Mouse (Mus musculus) left cerebral cortex, postnatal 10 days (tissue): ENCODE measurements around the gene Ankrd6. TPM values are rescaled to one million over a fixed set of nuclear protein-coding genes. Genes with fewer than 3 reads are reported as not detected.

Source experiments
- DNase-seq, 2 experiments: peaks; one replicate each; pipeline ENCODE4 v3.0.0; 2021 to 2022; ENCODE audit warnings: low spot score in 2 of 2, mixed read lengths in 1 of 2; ENCODE audit errors: extremely low spot score in 1 of 2
- intact Hi-C: fragments of 180-260 bp; cut with DNase I; formaldehyde crosslinking; loops from one replicate; pipeline ENCODE4 v1.15.1; 2025
- total RNA-seq, 2 experiments: library from RNA; stranded (reverse); gene quantifications; 2 replicates each; pipeline ENCODE4 v1.2.3; 2021

Ankrd6 gene
- total RNA-seq, 2 experiments from 2014 or later: 23.1 to 25.3 TPM

DNA sequence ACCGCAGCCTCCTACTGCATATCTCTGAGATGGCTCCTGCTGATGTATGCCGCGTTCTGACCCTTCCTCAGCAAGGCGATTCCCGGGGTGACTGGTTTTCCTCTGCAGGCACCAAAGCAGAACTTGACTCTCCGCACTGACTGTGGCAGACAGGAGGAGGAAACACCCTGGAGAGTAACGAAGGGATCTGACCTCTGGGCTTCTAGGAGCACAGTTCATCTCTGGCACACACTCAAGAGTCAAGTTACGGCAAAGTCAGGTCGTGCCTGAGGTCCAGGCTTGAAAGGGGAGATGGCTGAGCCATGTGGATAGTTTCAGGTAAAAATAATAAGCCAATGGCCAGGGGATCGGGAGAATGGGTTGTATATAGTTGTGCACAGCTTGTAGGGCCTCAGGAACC is 121.3 kb downstream of the Ankrd6 start:
- intact Hi-C loops: no loop called here
- no peak for DNase-seq

DNA sequence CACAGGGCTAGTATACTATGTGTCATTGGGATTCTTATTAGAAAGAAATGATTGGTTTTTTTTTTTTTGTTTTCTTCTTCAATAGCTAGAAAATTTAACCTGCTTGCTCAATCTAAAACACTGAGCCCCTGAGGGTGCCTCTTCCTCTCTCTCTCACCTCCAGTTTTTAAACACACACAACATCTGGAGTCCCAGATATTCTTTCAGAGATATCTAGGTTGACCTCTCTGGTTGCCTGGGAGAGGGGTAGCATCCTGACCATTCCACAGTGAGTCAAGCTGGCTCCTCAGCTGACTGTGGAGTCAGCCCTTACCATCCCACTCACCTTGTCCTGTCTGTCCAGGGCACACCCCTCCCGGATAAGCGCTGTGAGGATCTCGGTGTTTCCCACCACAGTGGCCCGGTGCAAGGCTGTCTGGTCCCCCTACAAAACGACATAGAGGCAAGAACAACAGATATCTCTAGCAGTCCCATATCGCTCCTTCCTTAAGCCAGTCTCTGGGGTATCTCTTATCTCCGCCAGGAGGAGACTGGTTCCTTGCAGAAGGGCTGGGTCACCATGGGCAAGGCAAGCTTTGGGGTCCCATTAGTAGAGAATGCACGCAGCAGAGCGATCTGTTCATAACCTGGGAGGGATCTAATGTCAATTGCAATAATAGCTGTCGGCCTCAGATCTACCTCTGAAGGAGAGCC is 122.1 kb downstream of the Ankrd6 start:
- no peak for DNase-seq
- intact Hi-C loops: no loop called here

DNA sequence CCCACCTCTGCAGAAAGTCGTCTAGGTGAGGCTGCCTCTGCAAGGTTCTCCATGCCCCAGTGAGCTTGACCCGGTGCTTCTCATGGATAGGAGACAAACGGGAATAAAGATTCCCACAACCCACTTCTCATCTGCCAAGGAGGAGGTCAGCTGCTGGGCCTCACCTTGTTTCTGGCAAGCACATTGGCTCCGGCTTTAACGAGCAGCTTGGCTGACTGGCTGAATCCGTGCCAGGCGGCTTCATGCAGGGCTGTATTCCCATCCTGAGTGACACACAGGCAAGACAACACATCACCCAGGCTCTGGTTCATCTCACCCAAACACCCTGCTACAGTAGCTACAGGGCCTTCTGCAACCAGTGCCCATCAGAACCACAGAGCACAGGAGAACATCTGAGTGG is 123.7 kb downstream of the Ankrd6 start:
- peak; percentile 10 to 60 for DNase-seq

DNA sequence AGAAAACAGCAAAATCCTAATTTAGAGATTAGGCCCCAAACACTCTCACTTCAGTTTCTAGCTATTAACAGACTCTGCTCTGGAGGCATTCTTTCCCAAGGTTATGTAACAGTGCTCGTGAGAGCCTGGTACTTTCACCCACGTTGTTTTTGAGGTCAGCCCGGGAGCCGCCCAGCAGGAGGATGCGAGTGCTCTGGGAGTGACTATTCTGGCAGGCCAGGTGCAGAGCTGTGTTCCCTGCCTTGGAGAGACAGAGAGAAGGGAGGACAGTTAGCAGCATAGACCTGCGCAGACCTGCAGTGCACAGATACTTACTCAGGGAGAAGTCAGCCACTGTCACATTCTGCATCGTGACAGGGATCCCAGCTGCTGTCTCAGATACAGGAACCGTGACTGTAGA is 126.4 kb downstream of the Ankrd6 start:
- intact Hi-C loops: no loop called here
- DNase-seq: no peak

More for the DNA sequence above, 123.7 kb downstream of the Ankrd6 start:
- intact Hi-C loops: no loop called here

DNA sequence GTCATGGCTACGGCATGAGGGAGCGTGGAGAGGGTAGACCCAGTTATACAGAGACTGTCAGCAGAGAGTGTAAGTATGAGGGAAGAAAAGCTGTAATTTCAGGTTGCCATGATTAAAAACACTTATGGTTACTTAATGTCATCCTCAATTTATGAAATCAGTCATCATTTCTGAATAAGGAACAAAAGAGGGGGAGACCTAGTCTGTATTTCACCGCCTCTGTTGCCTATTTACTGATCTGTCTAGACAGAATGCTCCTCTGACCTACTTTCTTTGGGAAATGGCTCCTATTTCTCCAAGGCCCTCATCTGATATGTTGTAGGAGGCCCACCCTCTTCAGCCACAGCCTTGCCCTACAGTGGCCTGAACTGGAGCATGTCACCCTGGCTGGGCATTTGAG is 130.0 kb downstream of the Ankrd6 start:
- no peak for DNase-seq
- intact Hi-C loops: no loop called here

DNA sequence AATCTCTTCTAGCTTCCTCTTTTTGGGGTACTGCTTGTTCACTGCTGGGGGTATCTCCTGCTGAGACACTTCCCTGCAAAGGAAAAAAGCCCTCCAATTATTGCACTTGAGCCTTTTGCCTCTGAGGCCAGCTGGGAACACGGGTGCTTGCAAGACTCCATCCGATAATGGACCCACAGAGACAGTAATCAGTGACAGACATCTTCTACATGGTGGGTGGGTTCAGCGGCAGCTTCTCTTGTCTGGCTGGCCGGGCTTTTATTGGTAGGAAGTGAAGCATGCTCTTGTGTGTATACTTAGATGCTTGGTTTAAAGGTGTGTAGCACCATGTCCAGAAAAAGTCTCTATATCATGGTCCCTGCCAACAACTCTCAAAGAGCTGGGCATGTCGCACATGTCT is 133.2 kb downstream of the Ankrd6 start:
- no peak for DNase-seq
- intact Hi-C loops: no loop called here

DNA sequence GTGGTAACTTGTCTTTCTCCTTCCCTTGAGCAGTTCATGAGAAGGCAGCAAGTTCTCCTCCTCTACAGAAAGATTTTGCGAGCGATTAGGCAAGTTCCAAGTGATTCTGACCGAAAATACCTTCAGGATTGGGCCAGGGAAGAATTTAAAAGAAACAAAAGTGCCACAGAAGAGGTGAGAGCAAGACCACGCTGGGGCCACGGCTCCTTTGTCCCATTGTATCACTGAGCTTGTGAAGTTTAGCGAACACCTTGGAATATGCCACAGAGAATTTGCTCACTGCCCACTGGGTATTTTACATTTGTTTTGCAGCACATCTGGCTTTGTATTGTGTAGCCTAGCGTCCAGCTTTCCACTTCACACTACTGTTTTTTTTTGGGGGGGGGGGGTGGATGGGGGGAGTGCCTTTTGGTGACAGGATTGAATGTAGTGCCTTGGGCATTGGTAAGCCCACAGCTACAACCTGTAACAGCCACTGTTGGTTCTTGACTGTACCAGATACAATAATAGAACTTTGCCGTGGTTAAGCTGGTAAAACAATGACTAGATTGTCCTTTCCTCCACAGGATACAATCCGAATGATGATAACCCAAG is 150.0 kb downstream of the Ankrd6 start:
- intact Hi-C loops: loop anchor here (2.0 kb wide), 1 partner anchor 150 kb away; the partner anchor contains the start of gene Ankrd6

DNA sequence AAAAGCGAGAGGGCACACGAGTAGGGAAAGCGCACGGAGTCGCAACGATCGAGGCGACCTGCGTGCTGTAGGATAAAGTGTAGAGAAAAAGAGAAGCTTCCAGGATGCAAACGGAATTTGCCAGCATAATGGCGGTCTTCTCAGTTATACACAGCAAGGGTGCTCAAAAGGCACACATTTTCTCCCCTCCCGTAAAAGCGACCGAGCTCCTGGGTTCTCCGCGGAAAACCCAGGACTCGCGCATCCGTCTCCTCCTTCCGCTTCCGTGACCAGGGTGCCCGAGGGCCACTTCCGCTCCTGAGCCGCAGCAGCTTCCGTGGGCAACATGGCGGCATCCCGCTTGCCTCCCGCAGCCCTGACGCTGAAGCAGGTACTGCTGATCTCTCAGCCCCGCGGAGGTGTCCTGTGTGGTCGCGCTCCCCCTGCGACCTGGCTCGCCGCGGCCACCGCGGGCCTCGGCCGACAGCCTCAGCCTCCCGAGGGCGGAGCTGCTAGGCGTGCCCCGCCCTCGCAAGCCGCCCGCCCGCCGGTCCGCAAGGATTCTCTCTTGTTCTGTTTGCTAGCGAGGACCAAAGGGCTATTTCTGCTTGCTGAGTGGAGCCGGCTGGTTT is 150.6 kb downstream of the Ankrd6 start, which contains the start of gene Lyrm2:
TSS of gene Lyrm2 (plus strand) at position 288 of the 611 bp plus-strand sequence.
- peak; percentile 72 to 85 for DNase-seq
- intact Hi-C loops: loop anchor here (2.0 kb wide), 1 partner anchor 151 kb away; the partner anchor contains the start of gene Ankrd6

More for the DNA sequence above, 150.0 kb downstream of the Ankrd6 start:
- DNase-seq: no peak

DNA sequence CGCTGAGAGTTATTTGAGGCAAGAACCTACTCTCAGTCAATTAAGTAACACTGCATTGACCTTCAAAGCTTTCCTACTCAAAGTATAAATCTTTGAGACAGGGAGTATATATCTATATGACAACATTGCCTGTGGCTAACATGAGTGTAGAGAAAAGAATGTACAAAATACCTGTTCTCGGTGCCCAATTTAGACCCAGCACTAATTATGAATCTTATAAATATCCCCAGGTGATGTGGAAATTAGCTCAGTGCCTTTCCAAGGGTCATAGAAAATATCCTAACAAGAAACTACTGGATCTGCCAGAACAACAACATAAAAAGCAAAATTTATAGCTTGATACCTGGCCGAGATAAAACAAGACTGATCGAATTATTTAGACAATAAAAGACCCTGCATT is 151.7 kb downstream of the Ankrd6 start:
- intact Hi-C loops: no loop called here
- no peak for DNase-seq

DNA sequence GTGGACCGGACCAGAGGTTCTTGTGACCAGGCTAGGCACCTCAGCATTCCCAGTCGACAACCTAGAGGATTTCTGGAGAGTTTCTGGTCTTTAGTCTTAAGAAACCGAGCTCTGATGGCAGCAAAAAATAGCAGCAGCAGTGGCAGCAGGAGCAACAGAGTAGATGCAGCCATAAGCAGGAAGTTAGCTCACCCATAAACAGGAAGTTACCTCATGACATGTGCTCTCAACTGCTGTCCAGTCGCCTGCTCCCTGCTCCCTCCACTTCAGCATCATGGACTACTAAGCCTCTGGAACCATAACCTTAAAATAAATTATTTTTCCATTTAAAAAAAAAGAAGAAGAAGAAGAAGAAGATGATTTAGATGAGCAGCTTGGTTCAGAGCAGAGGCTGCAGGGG is 161.6 kb downstream of the Ankrd6 start:
- intact Hi-C loops: no loop called here

DNA sequence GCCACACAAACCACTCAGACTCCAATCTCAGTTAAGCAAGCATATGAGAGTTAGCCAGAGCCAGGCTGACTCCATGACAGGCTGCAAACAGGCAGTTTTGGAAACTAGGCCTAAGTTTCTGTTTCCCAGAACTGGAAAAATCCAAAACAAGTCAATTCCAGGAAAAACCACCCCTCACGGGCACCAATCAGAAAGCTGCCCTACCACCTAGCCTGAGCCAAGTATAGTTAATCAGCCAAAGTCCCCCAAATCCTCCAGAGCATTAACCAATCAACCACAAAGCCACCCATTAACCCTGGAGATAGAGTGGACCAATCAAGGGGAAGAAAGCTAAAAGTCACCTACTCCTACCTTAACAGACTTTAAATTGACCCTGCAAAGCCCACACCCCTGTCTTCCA is 163.5 kb downstream of the Ankrd6 start:
- intact Hi-C loops: no loop called here
- DNase-seq: no peak

More for the DNA sequence above, 161.6 kb downstream of the Ankrd6 start:
- DNase-seq: no peak

DNA sequence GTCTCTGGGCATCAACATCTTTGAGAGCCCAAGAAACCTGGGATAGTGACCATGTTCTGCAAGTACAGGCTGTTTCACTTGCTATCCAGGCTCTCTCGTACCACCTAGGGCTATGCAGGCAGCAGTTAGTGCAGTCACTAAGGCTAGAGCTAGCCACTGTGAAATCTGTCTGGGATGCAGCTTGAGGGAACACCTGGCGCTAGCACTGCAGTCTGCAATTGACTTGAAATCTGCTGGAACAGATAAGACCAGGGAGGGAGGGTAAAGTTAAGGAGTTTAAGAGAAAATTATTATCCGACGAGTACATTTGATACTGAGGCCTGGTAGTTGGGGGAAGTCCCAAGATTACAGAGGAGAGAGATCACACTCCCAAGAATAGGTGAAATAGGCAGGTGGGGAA is 170.6 kb downstream of the Ankrd6 start:
- DNase-seq: no peak
- intact Hi-C loops: loop anchor here (10.0 kb wide), 1 partner anchor 335 kb away; no protein-coding TSS in a partner anchor

DNA sequence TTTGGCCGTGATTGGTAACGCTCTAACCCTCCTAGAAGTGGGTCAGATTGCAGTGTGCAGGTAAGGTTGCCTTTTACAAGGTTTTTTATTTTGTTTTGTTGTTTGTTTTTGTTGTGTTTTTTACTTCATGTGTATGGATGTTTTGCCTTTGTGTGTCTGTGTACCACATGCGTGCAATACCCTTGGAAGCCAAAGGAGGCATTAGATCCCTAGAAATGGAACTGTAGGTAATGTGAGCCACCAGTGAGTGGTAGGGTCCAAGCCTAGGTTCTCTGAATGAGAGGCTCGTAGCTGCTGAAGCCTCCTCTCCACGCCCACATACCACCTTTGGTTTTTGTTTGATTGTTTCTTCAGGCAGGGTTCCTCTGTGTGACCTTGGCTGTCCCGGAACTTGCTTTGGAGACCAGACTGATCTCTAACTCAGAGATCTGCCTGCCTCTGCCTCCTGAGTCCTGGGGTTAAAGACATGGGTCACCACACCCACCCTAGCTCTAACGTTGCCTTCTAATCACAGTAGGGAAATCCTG is 180.3 kb downstream of the Ankrd6 start:
- intact Hi-C loops: loop anchor here (10.0 kb wide), 1 partner anchor 344 kb away; no protein-coding TSS in a partner anchor
- no peak for DNase-seq

DNA sequence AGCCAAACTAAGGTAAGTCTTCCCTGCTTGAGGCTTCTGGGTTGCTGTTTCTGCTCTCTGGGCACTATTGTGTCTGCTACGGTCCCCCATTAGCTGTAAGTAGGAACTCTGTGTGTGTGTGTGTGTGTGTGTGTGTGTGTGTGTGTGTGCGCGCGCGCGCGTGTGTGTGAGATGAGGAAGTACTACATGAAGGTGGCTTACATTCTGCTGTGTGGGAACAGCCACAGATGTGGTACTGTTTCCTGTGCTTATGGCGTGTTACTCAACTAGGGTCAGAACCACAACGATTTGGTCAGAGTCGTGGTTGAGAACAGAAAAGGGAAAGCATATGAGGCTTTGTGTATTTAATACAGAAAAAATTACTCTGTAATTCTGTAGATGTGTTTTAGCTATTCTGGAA is 182.6 kb downstream of the Ankrd6 start:
- DNase-seq: no peak
- intact Hi-C loops: loop anchor here (10.0 kb wide), 1 partner anchor 187 kb away; the partner anchor contains the start of gene Ankrd6

DNA sequence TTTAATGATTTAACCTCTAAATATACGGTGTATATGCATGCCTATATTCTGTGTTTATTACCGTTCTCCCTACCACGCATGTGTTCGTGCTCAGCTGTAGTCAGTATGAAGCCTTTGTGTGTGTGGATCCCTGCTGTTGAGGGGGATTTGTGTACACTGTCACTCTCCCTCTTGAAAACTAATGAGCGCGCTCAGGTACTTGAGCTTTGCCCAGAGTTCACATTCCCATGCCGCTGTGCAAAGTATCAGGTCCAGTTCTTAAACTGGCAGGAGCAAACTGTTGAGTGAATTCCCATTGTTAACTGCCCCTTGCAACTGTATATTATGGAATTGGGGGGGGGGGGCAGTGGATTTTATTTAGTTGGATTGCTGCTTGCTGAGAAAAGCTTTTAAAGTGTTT is 183.2 kb downstream of the Ankrd6 start:
- intact Hi-C loops: loop anchor here (10.0 kb wide), 1 partner anchor 187 kb away; the partner anchor contains the start of gene Ankrd6
- DNase-seq: no peak

DNA sequence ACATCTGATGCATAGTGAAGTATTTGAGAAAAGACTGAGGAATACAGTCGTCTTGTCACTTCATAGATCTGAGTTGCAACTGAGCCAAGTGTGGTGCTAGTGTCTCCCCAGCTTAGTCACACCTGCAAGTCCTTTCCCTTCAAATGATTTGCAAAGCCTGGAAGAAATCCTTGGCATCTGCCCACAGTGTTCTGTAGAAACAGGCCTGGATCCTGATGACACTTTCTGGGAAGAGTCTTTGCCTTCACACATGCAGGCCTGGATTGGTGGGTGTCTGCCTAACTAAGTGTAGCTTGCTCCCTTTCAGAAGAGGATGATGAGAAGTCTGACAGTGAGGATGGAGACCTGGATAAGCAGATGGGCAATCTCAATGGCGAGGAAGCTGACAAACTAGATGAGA is 193.2 kb downstream of the Ankrd6 start:
- intact Hi-C loops: loop anchor here (5.0 kb wide), 1 partner anchor 40 kb away; no protein-coding TSS in a partner anchor
- peak in 1 of 2 experiments; percentile 34 for DNase-seq
